ENCODE assay signal across 8 mouse cellular contexts in genomic region chr1:181921580-181922494, GRCm38 (mm10).
DNase-seq lines count a peak whose midpoint lies in the region; ATAC-seq and TF ChIP-seq lines count a peak whose summit lies in the region.

No protein-coding gene starts in this region.

- peak overlapping the region; percentile 44 for H3K4me3 ChIP-seq in ES-Bruce4 (ENCODE audit: low read depth, low read length)
- H3K4me3 ChIP-seq in intestine, postnatal 0 days (ENCODE audit: low read depth, low read length) = no peak overlapping the region
- peak overlapping the region; percentile 34 for H3K4me3 ChIP-seq in liver, postnatal 0 days (ENCODE audit: low read depth, low read length)

- H3K9ac ChIP-seq in ES-Bruce4 (ENCODE audit: low read depth, poor library complexity, severe bottlenecking) = 0 out of 2 replicates have a peak overlapping the region, but pooled peaks have one; percentile 12
- H3K9ac ChIP-seq in intestine, postnatal 0 days (ENCODE audit: low read depth, low read length) = no peak overlapping the region
- no peak overlapping the region for H3K9ac ChIP-seq in liver, postnatal 0 days (replicated peaks)

- H3K27me3 ChIP-seq in ES-Bruce4 (ENCODE audit: control insufficient read depth, insufficient read depth, low read length, poor library complexity, severe bottlenecking) = no peaks in the 10 kb centered on the region
- no peaks in the 10 kb centered on the region for H3K27me3 ChIP-seq in intestine, postnatal 0 days (replicated peaks; ENCODE audit: control insufficient read depth, insufficient read depth, low read length)
- H3K27me3 ChIP-seq in liver, postnatal 0 days (ENCODE audit: insufficient read depth, low read length) = no peaks in the 10 kb centered on the region

- no peak for ATAC-seq in intestine, postnatal 0 days
- peak; percentile 38 for ATAC-seq in liver, postnatal 0 days

- TF ChIP-seq POLR2A in ES-Bruce4 (IDR thresholded peaks at IDR 0.05; ENCODE audit: insufficient read depth, low read length) = no peak

- peaks cover 3% of the 10 kb centered on the region for H3K4me1 ChIP-seq in ES-Bruce4 (ENCODE audit: control insufficient read depth, insufficient read depth, low read length)
- no peaks in the 10 kb centered on the region for H3K4me1 ChIP-seq in intestine, postnatal 0 days (replicated peaks; ENCODE audit: control insufficient read depth, insufficient read depth, low read length)
- H3K4me1 ChIP-seq in liver, postnatal 0 days (ENCODE audit: insufficient read depth) = no peaks in the 10 kb centered on the region

- TF ChIP-seq EP300 in ES-Bruce4 (IDR thresholded peaks at IDR 0.05; ENCODE audit: insufficient read depth, low read depth, low read length) = no peak
- no peak for TF ChIP-seq EP300 in liver, postnatal 0 days (IDR thresholded peaks at IDR 0.05; ENCODE audit: low read depth)

- TF ChIP-seq CTCF in ES-Bruce4 (IDR thresholded peaks at IDR 0.05; ENCODE audit: low read depth, low read length) = peak; percentile 16
- TF ChIP-seq CTCF in intestine, postnatal 0 days (IDR thresholded peaks at IDR 0.05; ENCODE audit: low read depth) = peak; percentile 32; the same call in 1 of the 2 replicates
- TF ChIP-seq CTCF in liver, postnatal 0 days (IDR thresholded peaks at IDR 0.05; ENCODE audit: low read depth) = peak; percentile 27; the same call in 1 of the 2 replicates

- 72% methylated on average over 25 of the region's 37 CpGs for WGBS in intestine, postnatal 0 days
- 60% methylated on average over 28 of the region's 37 CpGs for WGBS in liver, postnatal 0 days (ENCODE audit: insufficient replicate concordance)

- H3K36me3 ChIP-seq in ES-Bruce4 (ENCODE audit: control insufficient read depth, insufficient read depth, low read length, poor library complexity, severe bottlenecking) = peaks cover 26% of the 10 kb centered on the region
- H3K36me3 ChIP-seq in intestine, postnatal 0 days (ENCODE audit: control insufficient read depth, insufficient read depth) = no peaks in the 10 kb centered on the region; the same call in 1 of the 2 replicates
- H3K36me3 ChIP-seq in liver, postnatal 0 days (replicated peaks; ENCODE audit: insufficient read depth, low read length) = no peaks in the 10 kb centered on the region

- H3K4me2 ChIP-seq in intestine, postnatal 0 days (replicated peaks; ENCODE audit: low read depth) = 0 out of 2 replicates have a peak overlapping the region, but pooled peaks have one; percentile 9
- H3K4me2 ChIP-seq in liver, postnatal 0 days (ENCODE audit: low read depth, low read length) = peak overlapping the region; percentile 60

- no peaks in the 10 kb centered on the region for H3K9me3 ChIP-seq in ES-Bruce4 (replicated peaks; ENCODE audit: control insufficient read depth, insufficient read depth, low read length, poor library complexity, severe bottlenecking)
- H3K9me3 ChIP-seq in intestine, postnatal 0 days (ENCODE audit: control insufficient read depth) = no peaks in the 10 kb centered on the region
- H3K9me3 ChIP-seq in liver, postnatal 0 days (ENCODE audit: low read length) = no peaks in the 10 kb centered on the region

- no peak overlapping the region; the same call in 1 of the 2 replicates for H3K27ac ChIP-seq in ES-Bruce4 (ENCODE audit: insufficient read depth, low read length)
- no peak overlapping the region for H3K27ac ChIP-seq in intestine, postnatal 0 days (ENCODE audit: low read depth, low read length)
- H3K27ac ChIP-seq in liver, postnatal 0 days (ENCODE audit: low read depth) = peak overlapping the region; percentile 34; the same call in 1 of the 2 replicates

- DNase-seq in gastrocnemius, postnatal 14 days = peak; percentile 12
- DNase-seq in gastrocnemius, adult 18-20 months (ENCODE audit: low spot score) = no peak
- peak; percentile 44 for DNase-seq in embryo, embryonic 10 days (ENCODE audit: low spot score)
- peak; percentile 33 for DNase-seq in liver, postnatal 0 days
- peak; percentile 7 to 34 for DNase-seq in spleen, adult 18-20 months
- DNase-seq in layer of hippocampus, adult 9-10 months (ENCODE audit: low spot score) = no peak

- intact Hi-C loops in gastrocnemius, postnatal 14 days (cut with DNase I; ENCODE audit: low total_unique reads) = no loop called here

Comparison
In these comparisons a context has a peak if more than half of its experiments do, and no peak if none do; other contexts are left out.
1. DNase-seq: peak in gastrocnemius, postnatal 14 days (single experiment), embryo, embryonic 10 days (single experiment), liver, postnatal 0 days (single experiment) and spleen, adult 18-20 months (2 of 2); none in gastrocnemius, adult 18-20 months (single experiment) and layer of hippocampus, adult 9-10 months (single experiment).
2. Peak in every context shown above with its lines, with median percentiles within 50 percentile points of each other: CTCF ChIP-seq.